Mouse (Mus musculus) liver, adult 2 months (tissue): ENCODE measurements at regions not wholly inside any gene's neighbourhood (a gene's known extent, or its start where the extent isn't known, plus 50 kb on each side); places are given as distances from the start of the nearest gene placed in this dataset.

Experiments used
- DNase-seq: peaks from one replicate; pipeline ENCODE4 v3.0.0-alpha.2; 2011; ENCODE audit warnings: low read depth, low spot score; ENCODE audit errors: extremely low read depth
- H3K27ac ChIP-seq: fragments of 200-500 bp; replicated peaks from 2 replicates; pipeline ENCODE4 v1.5.1; 2012; ENCODE audit warnings: low read depth, mild to moderate bottlenecking, control low read depth, inconsistent platforms, low read length; ENCODE audit not compliant: insufficient read depth
- H3K27me3 ChIP-seq: fragments of 200-500 bp; 2 replicates; pipeline ENCODE4 v1.6.1; 2012; ENCODE audit warnings: mild to moderate bottlenecking, moderate library complexity, low read length, inconsistent platforms; ENCODE audit not compliant: control insufficient read depth, insufficient read depth
- H3K36me3 ChIP-seq: fragments of 200-500 bp; 2 replicates; pipeline ENCODE4 v1.6.1; 2012; ENCODE audit warnings: low read length, inconsistent platforms; ENCODE audit not compliant: control insufficient read depth, insufficient read depth
- H3K4me1 ChIP-seq: fragments of 200-500 bp; 2 replicates; pipeline ENCODE4 v1.6.1; 2011; ENCODE audit warnings: low read length; ENCODE audit not compliant: control insufficient read depth, insufficient read depth
- H3K4me3 ChIP-seq: fragments of 200-500 bp; 2 replicates; pipeline ENCODE4 v1.5.1; 2011; ENCODE audit warnings: low read depth, mild to moderate bottlenecking, control low read depth, low read length, moderate library complexity; ENCODE audit not compliant: insufficient read depth
- H3K79me2 ChIP-seq: fragments of 200-500 bp; 2 replicates; pipeline ENCODE4 v1.6.1; 2012; ENCODE audit warnings: inconsistent platforms, mild to moderate bottlenecking, low read length, moderate library complexity; ENCODE audit not compliant: control insufficient read depth, insufficient read depth
- H3K9ac ChIP-seq: fragments of 200-500 bp; 2 replicates; pipeline ENCODE4 v1.6.1; 2012; ENCODE audit warnings: low read depth, mild to moderate bottlenecking, control low read depth, inconsistent platforms, low read length
- CTCF ChIP-seq: fragments of 200-500 bp; IDR thresholded peaks from 2 replicates; pipeline ENCODE4 v1.5.1; 2011; ENCODE audit warnings: low read depth, low read length, control low read depth
- POLR2A ChIP-seq: fragments of 200-500 bp; IDR thresholded peaks from 2 replicates; pipeline ENCODE4 v1.6.1; 2011; ENCODE audit warnings: low read length, control low read depth; ENCODE audit not compliant: insufficient read depth; ENCODE audit errors: extremely low read depth
- WGBS: fragments of 180-500 bp; shearing (Covaris S2); methylation state at CpG from one replicate; pipeline ENCODE4 v1.1.7; 2018; 5-methylcytosine and 5-hydroxymethylcytosine counted together

DNA sequence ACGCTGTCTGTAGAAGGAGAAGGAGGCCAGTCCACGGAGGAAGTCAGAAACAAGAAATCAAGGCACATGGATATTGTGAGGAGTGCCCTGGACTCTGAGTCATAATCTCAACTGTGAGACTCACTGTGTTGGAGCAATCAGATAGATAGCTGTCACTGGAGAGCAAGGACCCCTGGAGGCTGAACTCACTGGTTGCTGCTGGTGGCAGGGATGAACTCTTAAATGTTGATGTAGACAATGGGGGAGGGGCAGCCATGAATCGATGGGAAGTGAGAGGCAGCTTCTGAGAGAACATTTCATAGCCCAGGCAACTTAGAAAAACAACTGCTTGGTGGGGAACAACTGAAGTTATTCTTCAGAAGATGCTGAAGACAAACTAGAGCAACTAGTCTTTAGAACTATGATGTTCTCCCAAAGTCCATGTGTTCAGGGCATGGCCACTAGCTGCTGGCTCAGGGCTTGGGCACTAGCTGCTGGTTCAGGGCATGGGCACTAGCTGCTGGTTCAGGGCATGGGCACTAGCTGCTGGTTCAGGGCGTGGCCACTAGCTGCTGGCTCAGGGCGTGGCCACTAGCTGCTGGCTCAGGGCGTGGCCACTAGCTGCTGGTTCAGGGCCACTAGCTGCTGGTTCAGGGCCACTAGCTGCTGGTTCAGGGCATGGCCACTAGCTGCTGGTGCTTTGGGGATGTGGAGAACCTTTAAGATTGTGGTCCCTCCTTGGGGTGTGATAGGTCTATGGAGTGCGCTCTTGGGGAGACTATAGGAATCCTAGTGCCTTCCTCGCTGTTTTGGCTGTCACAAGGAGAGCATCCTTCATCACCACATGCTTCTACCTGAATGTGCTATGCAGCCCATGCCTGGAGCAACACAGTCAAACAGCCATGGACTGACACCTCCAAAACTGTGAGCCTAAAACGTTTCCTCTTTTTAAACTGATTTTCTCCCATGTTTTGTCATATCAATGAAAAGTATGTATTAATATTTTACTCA, 905.7 kb upstream of the Car8 start:
- Histone ChIP-seq H3K4me3 (no peak overlapping the region), H3K79me2 (no peaks in the 10 kb centered on the region), H3K27me3 (no peaks in the 10 kb centered on the region), H3K27ac (no peak overlapping the region), H3K36me3 (no peaks in the 10 kb centered on the region), H3K4me1 (no peaks in the 10 kb centered on the region), H3K9ac (no peak overlapping the region)
- TF ChIP-seq POLR2A (no peak), CTCF (no peak)
- 83% methylated on average over 9 of the region's 9 CpGs for WGBS
- DNase-seq, result no peak

DNA sequence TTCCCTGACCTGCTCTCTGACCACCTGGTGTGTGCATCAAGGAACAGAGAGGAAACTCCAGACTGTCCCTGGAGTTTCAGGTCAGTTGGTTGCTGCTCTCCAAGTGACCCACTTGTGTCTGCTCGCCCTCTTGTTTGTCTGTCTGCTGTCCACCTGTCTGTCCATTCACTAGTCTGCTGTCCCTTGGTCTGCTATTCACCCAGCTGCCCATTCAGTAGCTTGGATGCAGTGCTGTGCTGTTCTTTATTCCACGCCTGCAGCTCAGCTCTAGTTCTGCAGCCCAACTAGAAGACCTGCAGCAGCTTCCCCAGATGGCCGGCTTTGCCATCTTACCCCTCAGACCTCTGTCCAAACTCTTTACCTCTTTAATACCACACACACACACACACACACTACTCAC, 904.2 kb upstream of the Car8 start:
- Histone ChIP-seq H3K9ac (no peak overlapping the region), H3K27ac (no peak overlapping the region), H3K36me3 (no peaks in the 10 kb centered on the region), H3K27me3 (no peaks in the 10 kb centered on the region), H3K4me1 (no peaks in the 10 kb centered on the region), H3K79me2 (no peaks in the 10 kb centered on the region), H3K4me3 (no peak overlapping the region)
- DNase-seq, result no peak
- no peak for TF ChIP-seq CTCF
- no peak for TF ChIP-seq POLR2A
- WGBS, result 97% methylated on average over 3 of the region's 3 CpGs

DNA sequence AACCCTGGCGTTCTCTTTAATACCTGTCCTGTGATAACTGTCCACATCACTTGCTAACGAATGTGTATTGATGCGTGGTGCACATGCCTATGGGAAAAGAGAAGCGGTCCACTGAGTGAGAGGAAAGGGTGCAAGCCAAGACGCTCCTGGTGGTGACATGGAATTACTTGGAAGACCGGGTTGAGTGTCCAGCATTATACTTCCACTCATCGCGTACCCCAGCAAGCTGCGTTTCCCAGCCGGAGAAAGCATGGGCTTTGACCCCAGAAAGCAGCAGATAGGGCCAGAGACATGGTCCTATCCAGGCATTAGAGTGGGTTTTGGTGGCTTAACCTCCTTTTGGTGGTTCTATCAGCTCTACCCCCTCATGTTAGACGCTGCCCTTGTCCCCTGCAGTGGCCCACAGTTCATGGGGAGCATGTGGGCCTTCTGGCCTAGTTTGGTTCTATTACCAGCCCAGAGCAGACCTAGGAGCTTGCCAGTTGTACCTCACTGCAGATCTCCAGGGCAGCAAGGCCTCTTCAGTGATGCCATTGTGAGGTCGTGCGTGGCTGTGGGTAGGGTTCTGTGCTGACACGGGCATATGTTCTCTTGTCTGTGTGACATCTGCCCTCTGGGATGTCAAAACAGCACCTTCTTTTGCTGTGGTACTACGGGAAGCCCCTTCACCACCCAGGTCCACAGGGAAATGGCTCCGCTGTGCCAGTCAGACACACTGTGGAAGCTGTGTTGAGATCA, 903.3 kb upstream of the Car8 start:
- no peaks in the 10 kb centered on the region for H3K27me3 ChIP-seq
- no peak overlapping the region for H3K4me3 ChIP-seq
- H3K79me2 ChIP-seq, result no peaks in the 10 kb centered on the region
- 92% methylated on average over 16 of the region's 16 CpGs for WGBS
- no peak overlapping the region for H3K27ac ChIP-seq
- no peaks in the 10 kb centered on the region for H3K36me3 ChIP-seq
- DNase-seq, result no peak
- TF ChIP-seq POLR2A, result no peak
- no peak for TF ChIP-seq CTCF
- H3K4me1 ChIP-seq, result no peaks in the 10 kb centered on the region
- H3K9ac ChIP-seq, result no peak overlapping the region

DNA sequence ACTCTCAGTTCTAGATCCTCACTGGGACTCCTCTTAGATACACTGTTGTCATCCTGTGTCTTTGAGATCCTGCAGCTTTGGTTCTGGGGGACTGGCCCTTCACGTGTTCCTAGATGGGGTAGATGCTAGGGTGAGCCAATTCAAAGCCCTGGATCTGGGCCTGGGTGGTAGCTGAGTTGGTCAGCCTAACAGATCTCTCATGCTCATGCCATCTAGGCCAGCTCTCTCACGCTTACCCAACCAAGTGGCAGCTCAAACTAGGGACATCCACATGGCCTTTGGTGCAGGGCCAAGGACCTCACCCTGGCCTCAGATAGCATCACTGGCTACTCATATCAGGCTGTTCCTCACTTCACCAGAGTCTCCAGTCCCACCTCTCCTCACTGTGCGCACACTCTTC, 901.9 kb upstream of the Car8 start:
- WGBS, result 86% methylated on average over 3 of the region's 3 CpGs

DNA sequence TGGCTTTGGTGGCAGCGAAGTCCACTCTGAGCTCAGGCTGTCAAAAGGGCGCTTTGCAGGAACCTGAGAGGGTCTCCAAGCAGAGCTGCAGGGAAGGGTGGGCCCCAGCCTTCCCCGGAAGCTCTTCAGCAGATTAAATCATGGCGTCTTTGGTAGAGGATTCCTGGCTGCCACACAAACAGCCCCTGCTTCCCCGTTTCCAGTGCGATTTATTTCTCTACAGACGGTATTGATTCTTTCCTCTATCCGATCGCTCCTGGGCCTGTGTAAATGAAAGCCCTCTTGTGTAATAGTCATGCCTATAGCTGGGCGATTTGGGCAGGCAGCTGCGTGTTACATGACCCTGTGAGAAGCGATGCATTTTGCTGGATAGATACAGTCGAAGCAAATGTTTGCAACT, 897.8 kb upstream of the Car8 start:
- Histone ChIP-seq H3K4me1 (peaks cover 1% of the 10 kb centered on the region; the same call in 1 of the 2 replicates), H3K27me3 (no peaks in the 10 kb centered on the region), H3K4me3 (no peak overlapping the region), H3K79me2 (no peaks in the 10 kb centered on the region), H3K27ac (no peak overlapping the region), H3K9ac (no peak overlapping the region), H3K36me3 (no peaks in the 10 kb centered on the region)
- WGBS, result 30% methylated on average over 13 of the region's 13 CpGs
- TF ChIP-seq CTCF (no peak), POLR2A (no peak)
- no peak for DNase-seq

More for the DNA sequence above, 901.9 kb upstream of the Car8 start:
- Histone ChIP-seq H3K36me3 (no peaks in the 10 kb centered on the region), H3K4me3 (no peak overlapping the region), H3K9ac (no peak overlapping the region), H3K4me1 (peaks cover 1% of the 10 kb centered on the region; the same call in 1 of the 2 replicates), H3K27me3 (no peaks in the 10 kb centered on the region), H3K79me2 (no peaks in the 10 kb centered on the region), H3K27ac (no peak overlapping the region)
- no peak for DNase-seq
- no peak for TF ChIP-seq POLR2A
- no peak for TF ChIP-seq CTCF
